Mouse (Mus musculus): ENCODE data around the gene 6430571L13Rik.
"Not testable (repeated sequence)": the region's sequence is repeated elsewhere in the genome, so short reads cannot be mapped to it uniquely, and the experiment has no call there.

6430571L13Rik gene

GRCm38 (mm10) chr9:107340267-107340859, at the start of gene 6430571L13Rik:
6430571L13Rik (plus strand) TSS chr9:107340602.
- DNase-seq (ENCODE audit: low spot score) = peak; percentile 69

GRCm38 (mm10) chr9:107290897-107291296, 49.5 kb upstream of the 6430571L13Rik start:
- peak; percentile 76 for DNase-seq (ENCODE audit: low spot score)

- peak; percentile 71 for DNase-seq (ENCODE audit: low spot score)
Measured at GRCm38 (mm10) chr9:107294249-107294648, 46.2 kb upstream of the 6430571L13Rik start.

- DNase-seq (ENCODE audit: low spot score) = no peak
Measured at GRCm38 (mm10) chr9:107295616-107296015, 44.8 kb upstream of the 6430571L13Rik start.

GRCm38 (mm10) chr9:107296016-107296040, 44.6 kb upstream of the 6430571L13Rik start, which contains the start of gene Cish:
Cish (plus strand) TSS chr9:107296026.
- no peak for DNase-seq (ENCODE audit: low spot score)

GRCm38 (mm10) chr9:107296041-107296440, 44.4 kb upstream of the 6430571L13Rik start:
- DNase-seq (ENCODE audit: low spot score) = no peak

GRCm38 (mm10) chr9:107296501-107296965, 43.9 kb upstream of the 6430571L13Rik start:
- peak; percentile 90 for DNase-seq (ENCODE audit: low spot score)

GRCm38 (mm10) chr9:107297059-107297458, 43.3 kb upstream of the 6430571L13Rik start:
- DNase-seq (ENCODE audit: low spot score) = no peak

GRCm38 (mm10) chr9:107297658-107298057, 42.7 kb upstream of the 6430571L13Rik start:
- no peak for DNase-seq (ENCODE audit: low spot score)

- no peak for DNase-seq (ENCODE audit: low spot score)
Measured at GRCm38 (mm10) chr9:107298059-107298780, 42.2 kb upstream of the 6430571L13Rik start.

- no peak for DNase-seq (ENCODE audit: low spot score)
Measured at GRCm38 (mm10) chr9:107298876-107299275, 41.5 kb upstream of the 6430571L13Rik start.

GRCm38 (mm10) chr9:107299783-107300182, 40.6 kb upstream of the 6430571L13Rik start:
- DNase-seq (ENCODE audit: low spot score) = no peak

- DNase-seq (ENCODE audit: low spot score) = no peak
Measured at GRCm38 (mm10) chr9:107300224-107300973, 40.0 kb upstream of the 6430571L13Rik start.

GRCm38 (mm10) chr9:107301554-107302331, 38.7 kb upstream of the 6430571L13Rik start:
- DNase-seq (ENCODE audit: low spot score) = no peak

- DNase-seq (ENCODE audit: low spot score) = no peak
Measured at GRCm38 (mm10) chr9:107302592-107302991, 37.8 kb upstream of the 6430571L13Rik start.

- no peak for DNase-seq (ENCODE audit: low spot score)
Measured at GRCm38 (mm10) chr9:107303121-107303820, 37.1 kb upstream of the 6430571L13Rik start.

- DNase-seq (ENCODE audit: low spot score) = no peak
Measured at GRCm38 (mm10) chr9:107303900-107304299, 36.5 kb upstream of the 6430571L13Rik start.

GRCm38 (mm10) chr9:107304383-107304782, 36.0 kb upstream of the 6430571L13Rik start:
- DNase-seq (ENCODE audit: low spot score) = no peak

- DNase-seq (ENCODE audit: low spot score) = no peak
Measured at GRCm38 (mm10) chr9:107305012-107305411, 35.4 kb upstream of the 6430571L13Rik start.

GRCm38 (mm10) chr9:107305601-107306542, 34.5 kb upstream of the 6430571L13Rik start:
- DNase-seq (ENCODE audit: low spot score) = no peak

GRCm38 (mm10) chr9:107306673-107307072, 33.7 kb upstream of the 6430571L13Rik start:
- not testable (repeated sequence) for DNase-seq (ENCODE audit: low spot score)

Measured in ovary, postnatal 10 days (tissue).